Mouse (Mus musculus) megakaryocyte, embryonic 14.5 days (primary cell): ENCODE measurements around the gene Srgap2.

Source experiments
- FLI1 ChIP-seq: IDR thresholded peaks from 2 replicates; pipeline ENCODE4 v1.6.1; 2012; ENCODE audit warnings: low read length, inconsistent platforms, mixed read lengths
- GATA1 ChIP-seq: IDR thresholded peaks from 3 replicates; pipeline ENCODE4 v1.6.1; 2012; ENCODE audit warnings: mixed read lengths, low read length, inconsistent platforms, borderline replicate concordance

DNA sequence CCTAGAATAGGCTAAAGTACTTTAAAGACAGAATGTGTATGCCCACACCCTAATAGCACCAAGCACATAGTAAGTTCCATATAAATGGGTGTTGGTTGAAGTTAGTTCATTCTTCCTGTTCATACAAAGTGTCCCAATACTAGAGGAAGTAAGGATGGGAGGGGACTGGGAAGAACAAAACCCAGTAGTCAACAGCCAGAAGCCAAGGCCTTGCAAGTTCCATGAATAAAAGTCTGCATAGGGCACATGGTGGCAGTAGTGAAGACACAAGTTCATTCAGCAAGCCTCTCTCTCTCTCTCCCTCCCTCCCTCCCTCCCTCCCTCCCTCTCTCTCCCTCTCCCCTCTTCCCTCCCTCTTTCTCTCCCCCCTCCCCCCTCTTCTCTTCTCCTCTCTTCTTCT is 16.0 kb downstream of the Srgap2 start:
- TF ChIP-seq GATA1 (no peak), FLI1 (no peak)
